Mouse (Mus musculus): Measurements from ENCODE around the gene Bcr.

Gene Bcr

DNA sequence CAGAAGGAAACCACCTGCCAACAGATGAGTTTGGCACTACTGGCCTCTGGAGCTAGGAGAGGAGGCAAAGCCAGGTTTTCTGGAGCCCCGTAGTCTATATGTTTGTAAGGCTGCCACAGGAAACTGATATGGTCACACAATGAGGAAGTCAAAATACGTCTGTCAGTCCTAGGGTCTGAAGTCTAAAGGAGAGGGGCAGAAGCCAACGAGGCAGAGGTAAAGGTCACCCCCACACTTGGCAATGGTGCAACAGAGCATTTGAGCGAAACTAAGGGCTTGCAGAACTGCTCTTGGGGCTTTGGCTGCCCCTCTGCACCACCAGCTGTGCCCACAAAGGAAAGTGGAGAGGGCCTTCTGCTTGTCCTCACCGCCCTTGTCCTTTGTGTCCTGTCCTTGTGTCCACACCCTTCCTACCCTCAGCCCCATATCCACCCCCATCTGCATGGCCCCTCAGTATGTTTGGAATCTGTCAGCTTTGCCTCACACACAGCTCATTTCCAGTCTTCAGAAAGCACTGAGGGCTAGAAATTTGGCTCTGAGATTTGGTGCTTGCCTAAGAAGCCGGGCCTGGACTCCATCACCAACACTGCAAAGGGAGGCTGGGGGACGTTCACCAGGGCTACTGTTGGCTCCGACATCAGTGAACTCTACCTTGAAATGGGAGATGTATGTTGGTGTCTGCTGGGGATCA lies 127.1 kb downstream of the Bcr start:
- DNase-seq = no peak

DNA sequence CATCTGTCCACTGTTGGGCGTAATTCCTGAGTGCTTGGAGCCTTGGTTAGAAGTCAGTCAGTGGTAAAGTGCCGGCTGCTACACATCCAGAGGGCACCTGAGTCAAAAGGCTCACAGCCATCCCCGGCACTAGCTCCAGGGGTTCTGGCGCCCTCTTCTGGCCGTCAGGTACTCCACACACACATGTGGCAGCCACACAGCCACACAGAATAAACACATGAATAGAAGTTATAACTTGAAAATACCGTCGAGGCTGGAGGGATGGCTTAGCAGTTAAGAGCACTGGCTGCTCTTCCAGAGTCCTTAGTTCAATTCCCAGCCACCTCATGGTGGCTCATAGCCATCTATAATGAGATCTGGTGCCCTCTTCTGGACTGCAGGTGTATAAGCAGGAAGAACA lies 131.3 kb downstream of the Bcr start:
- no peak for DNase-seq

DNA sequence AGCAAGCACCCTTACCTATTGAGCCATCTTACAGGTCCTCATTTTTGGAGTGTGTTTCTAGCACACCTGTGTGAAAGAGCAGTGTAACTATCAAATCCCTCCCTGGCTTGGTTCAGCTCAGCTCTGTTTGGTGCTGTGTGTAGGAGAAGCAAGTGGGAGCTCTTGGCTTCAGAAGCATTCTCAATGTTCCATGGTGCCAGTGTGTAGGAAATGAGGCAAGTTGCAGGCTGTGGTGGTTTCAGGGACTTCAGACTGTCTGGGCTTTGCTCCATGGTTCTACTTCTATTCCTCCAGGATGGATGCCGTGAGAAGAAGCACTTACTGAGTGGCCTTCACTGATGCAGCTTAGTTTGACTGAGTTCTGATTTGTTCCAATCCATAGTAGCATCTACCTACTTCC lies 137.4 kb downstream of the Bcr start:
- DNase-seq = no peak

DNA sequence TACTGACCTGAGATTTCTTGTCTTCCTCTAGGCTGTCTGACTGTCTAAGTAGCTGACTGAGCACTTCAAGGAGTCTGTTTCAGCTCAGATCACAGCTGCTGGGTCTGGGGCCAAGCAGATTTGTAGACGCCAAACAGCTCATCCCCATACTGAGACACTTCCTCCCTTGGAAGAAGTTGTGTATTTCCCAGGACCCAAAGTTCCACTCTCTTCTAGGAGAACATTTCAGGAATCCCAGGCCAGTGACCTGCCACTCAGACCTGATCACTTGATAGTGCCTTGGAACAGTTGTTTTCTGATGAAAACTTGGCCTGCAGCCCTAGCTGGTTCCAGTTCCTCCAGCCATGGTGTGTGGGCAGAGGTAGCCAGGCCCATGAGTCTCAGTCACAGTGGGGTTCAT lies 140.3 kb downstream of the Bcr start:
- peak; percentile 21 for DNase-seq

DNA sequence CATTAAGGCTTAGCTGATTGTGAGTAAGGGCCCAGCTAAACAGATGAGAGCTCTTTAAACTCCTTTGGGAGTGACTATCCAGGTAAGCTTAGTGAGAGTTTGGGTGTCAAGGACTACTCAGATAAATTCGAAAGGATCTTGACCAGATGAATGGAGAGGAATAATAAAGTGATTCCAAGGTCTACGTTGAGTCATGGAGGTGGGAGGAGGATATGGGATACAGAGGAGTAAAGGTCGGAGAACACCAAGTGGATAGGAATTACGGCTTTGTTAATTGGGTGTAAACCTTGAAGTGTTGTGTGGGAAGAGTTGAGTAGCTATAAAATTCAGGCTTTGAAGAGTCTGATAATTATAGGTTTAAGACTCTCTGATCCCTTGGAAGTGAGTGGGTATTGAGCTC lies 145.8 kb downstream of the Bcr start:
- no peak for DNase-seq

DNA sequence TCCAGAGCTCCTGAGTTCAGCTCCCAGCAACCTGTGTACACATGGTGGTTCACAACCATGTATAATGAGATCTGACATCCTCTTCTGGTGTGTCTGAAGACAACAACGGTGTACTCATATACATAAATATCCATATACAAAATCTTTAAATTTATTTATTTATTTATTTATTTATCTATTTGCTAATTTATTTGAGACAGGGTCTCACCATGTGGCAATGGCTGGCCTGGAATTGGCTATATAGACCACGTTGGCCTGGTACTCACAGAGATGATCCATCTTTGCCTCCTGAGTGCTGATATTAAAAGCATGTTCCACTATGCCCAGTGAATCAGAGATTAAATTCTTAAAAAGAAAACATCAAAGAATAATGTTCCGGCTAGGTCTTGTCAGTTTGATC lies 150.4 kb downstream of the Bcr start:
- no peak for DNase-seq

DNA sequence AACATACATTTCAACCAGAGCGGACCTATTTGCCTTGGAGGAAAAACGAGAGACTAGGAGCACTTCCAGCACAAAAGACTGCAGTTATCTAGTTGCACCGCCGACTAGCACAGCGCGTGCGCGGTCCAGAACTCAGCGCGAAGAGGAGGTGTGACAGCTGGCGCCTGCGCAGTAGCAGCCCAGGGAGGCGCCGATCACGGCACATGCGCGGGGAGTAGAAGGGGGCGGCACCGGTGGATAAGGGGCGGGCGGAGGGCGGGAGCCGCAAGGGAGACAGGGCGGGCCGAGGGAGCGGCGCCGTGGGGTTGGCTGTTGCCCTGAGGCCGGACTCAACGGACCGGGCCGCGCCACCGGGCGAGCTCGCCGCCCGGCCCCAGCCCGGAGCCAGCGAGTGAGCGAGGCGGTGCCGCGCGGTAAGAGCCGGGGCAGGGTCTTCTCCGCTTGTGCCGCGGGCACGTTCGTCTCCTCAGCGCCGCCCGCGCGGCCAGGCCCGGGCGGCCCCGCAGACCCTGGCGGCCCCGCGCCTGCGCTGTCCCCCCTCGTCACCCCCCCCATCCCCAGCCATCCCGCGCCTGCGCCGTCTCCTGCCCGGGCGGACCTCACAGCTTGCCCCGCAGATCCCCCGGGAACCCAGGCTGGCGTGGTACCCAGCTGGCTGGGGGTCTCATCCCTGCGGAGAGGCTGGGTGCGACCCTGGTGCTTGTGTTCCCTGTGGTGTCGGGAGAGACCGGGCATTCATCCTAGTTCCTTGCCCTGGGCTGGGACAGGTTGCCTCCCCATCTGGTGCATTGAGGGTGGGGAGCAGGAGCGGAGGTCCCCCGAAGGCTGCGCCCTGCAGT lies 151.6 kb downstream of the Bcr start, which contains the start of gene Specc1l:
Gene Specc1l (plus strand): TSS at position 267 of the 839 bp plus-strand sequence.
- peak; percentile 98 for DNase-seq

DNA sequence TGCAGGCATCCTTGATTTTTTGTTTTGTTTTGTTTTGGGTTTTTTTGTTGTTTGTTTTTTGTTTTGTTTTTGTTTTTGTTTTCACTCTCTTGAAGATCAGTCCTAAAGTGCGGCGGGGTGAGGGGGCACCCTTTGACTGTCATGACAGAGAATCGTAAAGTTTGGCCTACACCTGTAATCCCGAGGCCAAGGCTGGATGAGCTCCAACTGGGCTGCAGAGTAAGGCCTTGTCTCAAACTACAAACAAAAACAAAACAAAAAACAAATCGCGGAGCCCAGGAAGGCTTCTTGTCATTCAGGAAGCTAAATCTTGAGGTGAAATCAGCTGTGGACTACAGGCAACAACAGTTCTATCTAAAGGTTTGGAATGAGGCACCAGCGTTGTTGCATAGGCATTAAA lies 152.6 kb downstream of the Bcr start:
- DNase-seq = peak; percentile 25

DNA sequence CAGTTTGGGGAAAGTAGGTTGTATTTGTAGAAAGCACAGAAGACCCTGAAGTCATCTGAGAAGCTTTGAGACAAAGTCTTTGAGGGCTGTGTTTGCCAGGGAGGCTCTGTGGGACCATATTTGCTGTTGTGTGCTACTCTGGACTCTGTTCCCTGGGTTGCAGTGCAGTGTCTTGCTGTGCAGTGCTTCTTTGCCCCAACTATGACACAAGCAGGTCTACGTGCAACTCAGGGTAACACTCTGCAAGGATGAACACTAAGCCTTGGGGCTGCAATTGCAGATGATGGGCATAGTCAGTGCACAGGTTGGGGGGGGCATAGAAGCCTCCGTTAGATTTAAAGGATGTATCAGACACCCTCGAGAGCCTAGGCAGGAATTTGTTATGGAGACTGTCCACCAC lies 160.3 kb downstream of the Bcr start:
- DNase-seq = no peak

DNA sequence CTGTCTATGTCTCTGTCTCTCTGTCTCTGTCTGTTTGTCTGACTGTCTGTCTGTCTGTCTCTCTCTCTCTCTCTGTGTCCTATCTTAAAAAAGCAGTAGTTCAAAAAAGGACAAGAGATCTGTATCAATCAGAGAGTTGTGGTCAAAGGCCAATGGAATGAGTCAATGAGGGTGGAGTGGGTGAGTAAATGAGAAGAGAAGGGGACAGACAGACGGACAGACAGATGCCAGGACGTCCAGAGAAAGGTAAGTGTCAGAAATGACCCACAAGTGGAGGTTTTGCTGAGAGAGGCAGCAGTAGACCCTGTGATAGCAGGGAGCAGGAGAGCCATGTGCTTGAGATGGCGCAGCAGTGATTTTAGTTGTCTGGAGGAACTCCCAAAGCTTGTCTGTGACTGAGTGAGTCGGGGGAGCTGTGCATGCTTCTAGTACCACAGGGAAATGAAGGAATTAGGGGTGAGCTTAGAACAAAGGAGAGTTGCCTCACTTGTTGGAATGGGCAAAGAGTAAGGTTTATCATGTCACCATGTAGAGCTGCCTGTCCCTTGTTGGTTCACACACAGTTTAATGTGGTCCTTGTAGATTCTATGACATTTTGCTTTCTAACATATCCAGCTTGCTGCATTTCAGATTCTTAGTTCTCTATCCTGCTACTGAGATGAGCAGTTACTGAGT lies 161.7 kb downstream of the Bcr start:
- no peak for DNase-seq

DNA sequence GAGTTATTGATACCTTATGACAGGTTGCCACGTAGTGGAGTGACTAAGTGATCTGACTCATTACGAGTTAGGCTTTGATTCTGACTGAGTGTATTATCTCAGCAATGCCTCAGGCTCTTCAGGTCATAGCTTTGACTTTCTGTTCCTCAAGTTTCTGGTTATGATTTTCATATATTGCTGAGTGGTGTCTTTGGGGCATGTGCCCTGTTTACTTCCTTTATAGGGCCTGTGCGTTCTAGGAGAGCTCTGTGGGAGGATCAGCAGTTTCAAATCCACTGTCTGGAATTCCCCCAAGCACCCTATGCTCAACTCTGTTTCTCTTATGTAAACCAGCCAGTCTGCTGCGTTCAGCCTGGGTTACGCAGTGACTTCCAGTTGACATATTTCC lies 162.2 kb downstream of the Bcr start:
- no peak for DNase-seq

DNA sequence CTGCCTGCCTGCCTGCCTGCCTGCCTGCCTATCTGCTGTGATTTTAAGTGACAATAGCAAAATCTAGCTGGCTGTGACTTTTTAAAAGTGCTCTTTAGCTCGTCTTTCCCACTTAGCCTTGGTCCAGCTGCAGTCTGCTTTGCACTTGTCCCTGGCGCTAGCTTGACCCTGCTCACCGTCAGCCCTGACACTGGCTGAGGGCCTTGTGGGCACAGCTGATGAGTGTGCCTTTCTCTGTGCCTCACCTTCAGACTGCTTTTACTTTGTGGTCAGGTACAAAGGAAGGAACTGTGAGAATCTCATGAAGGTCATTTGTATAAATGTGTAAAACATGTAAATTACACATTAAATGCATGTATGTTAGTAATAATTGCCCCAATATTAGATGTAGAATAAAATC lies 163.8 kb downstream of the Bcr start:
- DNase-seq = no peak

DNA sequence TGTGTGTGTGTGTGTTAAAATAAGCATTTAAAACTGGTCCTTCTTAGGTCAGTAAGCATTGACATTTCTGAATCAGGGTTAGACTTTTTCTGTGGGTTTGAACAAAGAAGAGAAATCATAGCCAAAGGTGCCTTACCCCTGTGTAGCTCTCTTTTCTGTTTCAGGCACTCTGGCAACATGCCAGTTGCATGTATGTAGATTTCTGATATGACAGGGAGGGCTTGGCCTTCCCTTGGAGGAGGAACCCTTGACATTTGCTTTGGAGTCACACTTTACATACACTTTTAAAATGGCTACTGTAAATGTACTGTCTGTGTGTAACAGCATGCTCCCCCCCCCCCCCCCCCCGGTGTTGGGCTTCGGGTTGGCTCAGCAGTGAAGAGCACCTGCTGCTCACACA lies 164.2 kb downstream of the Bcr start:
- DNase-seq = no peak

DNA sequence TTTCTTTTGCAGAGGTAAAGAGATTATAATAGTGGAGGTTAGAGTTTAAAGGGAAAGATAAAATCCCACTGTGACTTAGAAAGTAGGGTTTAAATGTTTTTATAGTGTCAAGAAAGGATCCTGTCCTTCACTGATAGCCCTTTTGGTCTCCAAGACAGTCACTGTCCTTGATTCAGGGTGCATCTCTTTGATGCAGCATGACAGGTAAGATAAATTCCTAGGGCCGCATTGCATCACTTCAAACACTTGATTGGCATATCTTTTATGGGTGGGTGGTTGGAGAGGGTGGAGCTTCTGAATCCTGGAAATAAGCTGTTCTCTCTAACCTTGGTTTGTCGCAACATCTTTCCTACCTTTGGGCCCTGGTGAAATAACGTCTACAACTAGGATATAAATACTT lies 167.0 kb downstream of the Bcr start:
- no peak for DNase-seq

DNA sequence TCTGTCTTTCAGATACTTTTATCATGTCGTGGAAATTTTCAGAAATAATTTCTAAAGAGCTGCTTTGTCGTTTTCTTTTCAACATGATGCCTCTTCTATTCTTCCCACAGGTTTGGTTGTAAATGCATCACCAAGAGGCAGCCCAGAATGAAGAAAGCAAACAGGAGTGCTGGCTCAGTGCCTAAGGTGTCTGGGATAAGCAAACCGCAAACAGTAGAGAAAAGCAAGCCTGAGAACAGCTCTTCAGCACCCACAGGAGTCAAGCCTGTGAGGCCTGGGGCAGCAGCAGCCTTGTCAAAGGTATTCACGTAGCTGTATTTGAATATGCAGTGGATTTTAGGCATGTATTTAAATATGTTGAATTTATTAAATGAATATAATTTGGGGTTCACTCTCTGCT lies 170.2 kb downstream of the Bcr start:
- DNase-seq = no peak

DNA sequence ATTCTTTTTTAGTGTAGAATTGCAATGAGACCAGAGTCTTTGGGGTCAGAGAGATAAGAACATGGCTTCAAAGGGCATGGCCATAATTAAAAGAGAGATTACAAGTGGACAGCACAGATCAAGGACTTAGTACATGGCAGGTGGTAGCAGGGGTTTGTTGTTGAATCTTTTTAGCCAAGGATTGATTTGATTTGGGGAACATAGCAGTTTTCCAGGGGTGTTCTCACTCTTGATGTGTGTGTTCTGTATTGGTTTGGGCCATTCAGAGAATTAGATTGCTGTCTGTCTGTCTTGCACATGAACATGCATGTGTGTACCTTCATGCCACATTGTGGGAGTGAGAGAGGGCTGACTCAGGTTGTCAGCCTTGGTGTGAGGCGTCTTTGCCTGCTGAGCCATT lies 171.5 kb downstream of the Bcr start:
- no peak for DNase-seq

DNA sequence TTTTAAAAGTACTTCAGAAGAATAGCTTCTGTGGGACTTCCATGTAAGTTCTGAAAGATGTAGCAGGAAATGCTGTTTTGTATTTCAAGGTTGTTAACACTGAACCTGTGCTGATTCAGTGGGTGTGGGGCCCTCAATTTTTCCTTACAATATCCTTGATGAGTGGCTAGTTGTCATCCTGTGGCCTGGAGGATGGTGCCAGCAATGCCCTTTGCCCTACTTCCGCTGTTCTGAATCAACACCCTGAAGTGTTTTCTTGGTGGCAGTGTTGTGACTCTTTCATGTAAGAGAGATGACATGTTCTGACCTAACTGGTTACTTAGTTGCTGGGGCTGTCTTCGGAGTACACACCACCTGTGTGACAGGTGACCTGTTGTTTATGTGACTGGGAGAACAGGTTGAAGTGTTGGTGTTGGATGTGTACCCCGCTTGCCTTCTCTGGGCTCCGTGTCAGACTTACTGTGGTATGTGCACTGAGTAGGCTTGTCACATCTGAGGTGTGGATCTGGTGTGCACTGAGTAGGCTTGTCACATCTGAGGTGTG lies 172.3 kb downstream of the Bcr start:
- DNase-seq = no peak

DNA sequence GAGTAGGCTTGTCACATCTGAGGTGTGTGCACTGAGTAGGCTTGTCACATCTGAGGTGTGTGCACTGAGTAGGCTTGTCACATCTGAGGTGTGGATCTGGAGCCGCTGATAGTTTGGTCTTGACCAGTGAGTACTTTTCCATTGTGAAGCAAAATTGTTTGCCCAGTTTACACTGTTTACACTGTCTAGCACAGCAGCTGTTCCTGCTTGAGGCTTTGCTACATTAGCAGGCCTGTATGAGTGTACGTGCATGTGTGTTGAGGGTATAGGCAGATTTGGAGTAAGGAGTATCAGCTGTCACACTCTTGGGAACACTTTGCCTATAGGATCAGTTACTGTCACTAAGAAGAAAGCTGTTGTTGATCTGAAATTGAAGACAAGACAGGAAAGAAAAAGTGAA lies 173.1 kb downstream of the Bcr start:
- no peak for DNase-seq

All from kidney, postnatal 14 days (tissue).